Mouse (Mus musculus) midbrain, embryonic 10.5 days (tissue): ENCODE results near the gene Rabgef1. TPM values are rescaled to one million over a fixed set of nuclear protein-coding genes. Genes with fewer than 3 reads are reported as not detected.

Source experiments
- DNase-seq: peaks from one replicate; pipeline ENCODE4 v3.0.0-alpha.2; 2017; ENCODE audit warnings: low spot score
- H3K27ac ChIP-seq: fragments of 300-500 bp; sonication (generic); replicated peaks from 2 replicates; pipeline ENCODE4 v1.5.1; 2016; ENCODE audit warnings: mild to moderate bottlenecking
- H3K27me3 ChIP-seq: fragments of 300-500 bp; sonication (generic); 2 replicates; pipeline ENCODE4 v1.6.1; 2016; ENCODE audit warnings: low read depth, mild to moderate bottlenecking; ENCODE audit not compliant: poor library complexity, severe bottlenecking
- H3K36me3 ChIP-seq: fragments of 300-500 bp; sonication (generic); 2 replicates; pipeline ENCODE4 v1.6.1; 2016; ENCODE audit warnings: mild to moderate bottlenecking, moderate library complexity
- H3K4me1 ChIP-seq: fragments of 300-500 bp; sonication (generic); 2 replicates; pipeline ENCODE4 v1.6.1; 2016
- H3K4me3 ChIP-seq: fragments of 300-500 bp; sonication (generic); 2 replicates; pipeline ENCODE4 v1.5.1; 2016; ENCODE audit warnings: mild to moderate bottlenecking, moderate library complexity
- H3K9me3 ChIP-seq: fragments of 300-500 bp; sonication (generic); replicated peaks from 2 replicates; pipeline ENCODE4 v1.6.1; 2016; ENCODE audit warnings: mild to moderate bottlenecking
- WGBS: fragments of 180-500 bp; shearing (Covaris S2); methylation state at CpG from one replicate; pipeline ENCODE4 v1.1.7; 2016; 5-methylcytosine and 5-hydroxymethylcytosine counted together
- polyA plus RNA-seq: library from polyadenylated mRNA; unstranded; fragments of >200 nt; fragmentation: Nextera tagmentation; extraction: Ambion mirVana; gene quantifications from 2 replicates; pipeline ENCODE4 v1.2.1, GENCODE M21; 2016

Gene Rabgef1
- polyA plus RNA-seq, 1 experiment from 2014 or later, result 25.0 TPM

- H3K4me1 ChIP-seq, result no peaks in the 10 kb centered on the region
- no peak for DNase-seq
- no peaks in the 10 kb centered on the region for H3K9me3 ChIP-seq
- H3K27me3 ChIP-seq, result no peaks in the 10 kb centered on the region
- no peak overlapping the region for H3K27ac ChIP-seq
- H3K36me3 ChIP-seq, result no peaks in the 10 kb centered on the region
- H3K4me3 ChIP-seq, result no peak overlapping the region
- 93% methylated on average over 6 of the region's 6 CpGs for WGBS
Observed at GRCm38 (mm10) chr5:130181740-130182540, 10.3 kb downstream of the Rabgef1 start.

DNA sequence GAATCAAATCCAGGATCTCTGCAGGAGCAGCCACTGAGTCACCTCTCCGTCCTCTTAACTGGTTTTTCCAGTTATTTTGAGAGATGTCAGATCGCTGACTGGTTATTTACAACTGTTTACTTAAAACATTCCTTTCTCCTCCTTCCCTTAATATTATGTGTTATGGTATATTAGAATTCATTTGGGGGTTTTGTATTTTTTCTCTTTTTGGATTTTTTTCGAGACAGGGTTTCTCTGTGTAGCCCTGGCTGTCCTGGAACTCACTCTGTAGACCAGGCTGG lies 10.9 kb downstream of the Rabgef1 start:
- no peak overlapping the region for H3K4me3 ChIP-seq
- DNase-seq, result no peak
- H3K4me1 ChIP-seq, result peaks cover 4% of the 10 kb centered on the region; the same call in 1 of the 2 replicates
- H3K27ac ChIP-seq, result no peak overlapping the region
- H3K36me3 ChIP-seq, result peaks cover 2% of the 10 kb centered on the region; the same call in 1 of the 2 replicates
- H3K27me3 ChIP-seq, result no peaks in the 10 kb centered on the region
- WGBS, result 90% methylated on average over 3 of the region's 3 CpGs
- no peaks in the 10 kb centered on the region for H3K9me3 ChIP-seq

GRCm38 (mm10) chr5:130184193-130184856 lies 12.7 kb downstream of the Rabgef1 start:
- Histone ChIP-seq H3K9me3 (no peaks in the 10 kb centered on the region), H3K4me3 (no peak overlapping the region), H3K36me3 (peaks cover 18% of the 10 kb centered on the region), H3K4me1 (peaks cover 5% of the 10 kb centered on the region; the same call in 1 of the 2 replicates), H3K27me3 (no peaks in the 10 kb centered on the region), H3K27ac (no peak overlapping the region)
- WGBS, result 88% methylated on average over 9 of the region's 9 CpGs
- no peak for DNase-seq

DNA sequence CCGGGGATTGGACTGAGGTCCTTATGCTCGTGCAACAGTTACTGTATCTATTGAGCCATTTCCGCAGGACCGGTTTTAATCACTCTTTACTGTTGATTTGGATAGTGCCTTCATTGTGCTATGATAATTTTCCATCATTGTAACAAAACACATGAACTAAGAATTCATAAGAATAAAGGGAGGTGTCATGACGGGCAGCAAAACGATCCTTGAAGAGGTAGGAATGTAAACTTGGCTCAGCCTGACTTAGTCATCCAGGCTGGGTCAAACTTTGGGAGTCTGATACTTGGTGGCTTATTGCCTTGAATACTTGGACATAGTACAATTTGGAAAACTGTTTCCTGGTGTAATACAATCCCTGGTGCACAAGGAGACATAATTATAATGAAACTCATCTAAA lies 13.7 kb downstream of the Rabgef1 start:
- no peak overlapping the region for H3K27ac ChIP-seq
- peaks cover 28% of the 10 kb centered on the region for H3K36me3 ChIP-seq
- no peaks in the 10 kb centered on the region for H3K9me3 ChIP-seq
- WGBS, result 88% methylated on average over 6 of the region's 6 CpGs
- no peaks in the 10 kb centered on the region for H3K27me3 ChIP-seq
- peaks cover 5% of the 10 kb centered on the region; the same call in 1 of the 2 replicates for H3K4me1 ChIP-seq
- no peak for DNase-seq
- H3K4me3 ChIP-seq, result no peak overlapping the region

DNA sequence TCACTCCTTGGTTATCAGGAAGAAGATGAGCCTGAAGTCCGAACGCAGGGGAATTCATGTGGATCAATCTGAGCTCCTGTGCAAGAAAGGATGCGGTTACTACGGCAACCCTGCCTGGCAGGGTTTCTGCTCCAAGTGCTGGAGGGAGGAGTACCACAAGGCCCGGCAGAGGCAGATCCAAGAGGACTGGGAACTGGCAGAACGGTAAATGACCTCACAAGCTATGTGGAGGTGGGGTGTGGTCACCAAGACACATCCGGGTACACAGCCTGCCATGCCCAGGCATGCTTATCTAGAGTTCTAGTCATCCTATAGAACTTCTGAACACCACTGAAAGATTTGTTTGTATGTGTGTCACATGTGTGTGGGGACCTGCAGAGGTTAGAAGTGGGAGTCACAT lies 15.8 kb downstream of the Rabgef1 start:
- WGBS, result 54% methylated on average over 7 of the region's 7 CpGs
- Histone ChIP-seq H3K4me3 (no peak overlapping the region), H3K27ac (no peak overlapping the region), H3K9me3 (no peaks in the 10 kb centered on the region), H3K36me3 (peaks cover 49% of the 10 kb centered on the region), H3K4me1 (peaks cover 5% of the 10 kb centered on the region; the same call in 1 of the 2 replicates), H3K27me3 (no peaks in the 10 kb centered on the region)
- DNase-seq, result peak; percentile 19

DNA sequence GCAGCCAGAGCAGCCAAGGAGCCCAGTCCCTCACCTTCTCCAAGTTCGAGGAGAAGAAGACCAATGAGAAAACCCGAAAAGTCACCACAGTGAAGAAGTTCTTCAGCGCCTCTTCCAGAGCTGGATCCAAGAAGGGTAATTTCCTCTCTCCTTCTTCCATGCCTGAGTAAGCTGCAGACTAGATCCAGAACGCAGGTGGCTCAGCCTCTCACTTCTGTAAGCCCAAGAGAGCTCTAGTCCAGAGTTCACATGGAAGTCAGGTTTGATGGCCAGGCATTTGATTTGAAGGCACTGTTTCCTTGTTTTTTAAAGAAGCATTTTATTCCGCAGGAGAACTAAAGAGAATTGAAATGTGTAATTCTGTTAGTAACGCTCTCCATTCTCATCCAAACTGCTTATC lies 19.3 kb downstream of the Rabgef1 start:
- Histone ChIP-seq H3K27me3 (no peaks in the 10 kb centered on the region), H3K4me1 (peaks cover 5% of the 10 kb centered on the region; the same call in 1 of the 2 replicates), H3K4me3 (no peak overlapping the region), H3K9me3 (no peaks in the 10 kb centered on the region), H3K27ac (no peak overlapping the region), H3K36me3 (peaks cover 79% of the 10 kb centered on the region)
- DNase-seq, result no peak
- WGBS, result 92% methylated on average over 6 of the region's 6 CpGs

DNA sequence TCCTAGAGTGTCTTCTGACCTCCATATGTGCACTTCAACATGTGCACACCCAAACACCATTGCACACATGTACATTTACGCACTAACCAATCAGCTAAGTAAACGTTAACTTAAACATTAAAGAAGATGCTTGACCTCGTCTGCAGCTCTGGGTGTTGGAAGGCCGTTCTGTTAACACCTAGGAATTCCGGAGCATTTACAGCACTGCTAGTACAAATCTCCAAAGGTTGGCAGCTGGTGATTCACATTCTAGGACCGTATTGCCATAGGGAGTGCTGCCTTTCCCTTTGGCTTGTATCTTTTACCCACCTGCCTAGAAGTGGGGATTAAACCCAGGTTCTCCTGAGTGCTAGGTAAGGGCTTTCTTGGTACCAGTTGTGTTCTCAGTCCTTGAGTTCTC lies 20.3 kb downstream of the Rabgef1 start:
- Histone ChIP-seq H3K4me3 (no peak overlapping the region), H3K27ac (no peak overlapping the region), H3K9me3 (no peaks in the 10 kb centered on the region), H3K36me3 (peaks cover 79% of the 10 kb centered on the region), H3K4me1 (peaks cover 5% of the 10 kb centered on the region; the same call in 1 of the 2 replicates), H3K27me3 (no peaks in the 10 kb centered on the region)
- no peak for DNase-seq
- WGBS, result 93% methylated on average over 6 of the region's 6 CpGs

DNA sequence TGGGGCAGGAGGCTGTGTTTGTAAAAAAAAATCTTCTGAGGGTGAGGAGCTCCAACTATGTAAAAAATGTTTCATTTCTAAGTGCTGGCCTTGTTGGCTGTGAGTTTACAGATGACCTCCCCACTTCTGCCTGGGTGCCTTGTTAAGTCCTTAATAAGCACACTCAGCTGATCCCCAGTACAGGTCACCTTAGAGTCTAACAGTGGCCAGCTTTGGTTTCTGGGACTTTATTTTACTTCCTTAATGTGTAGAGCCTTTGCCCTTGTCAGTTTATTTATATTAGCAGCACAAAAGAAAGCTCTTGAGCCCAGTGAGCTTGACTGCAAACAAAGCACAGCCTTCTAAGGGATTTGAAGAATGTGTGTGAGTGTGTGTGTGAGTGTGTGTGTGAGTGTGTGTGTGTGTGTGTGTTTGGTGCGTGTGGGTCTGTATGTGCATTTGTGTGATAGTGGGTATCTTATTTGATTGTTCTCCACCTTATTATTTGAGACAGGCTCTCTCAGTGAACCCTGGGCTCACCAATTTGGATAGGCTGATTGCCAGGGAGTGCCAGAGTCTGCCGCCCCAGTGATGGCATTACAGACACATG lies 20.9 kb downstream of the Rabgef1 start:
- no peak for DNase-seq

GRCm38 (mm10) chr5:130193760-130194159 lies 22.2 kb downstream of the Rabgef1 start:
- H3K27ac ChIP-seq, result no peak overlapping the region
- DNase-seq, result no peak
- H3K4me3 ChIP-seq, result no peak overlapping the region
- H3K36me3 ChIP-seq, result peaks cover 85% of the 10 kb centered on the region
- H3K4me1 ChIP-seq, result no peaks in the 10 kb centered on the region
- H3K27me3 ChIP-seq, result no peaks in the 10 kb centered on the region
- no peaks in the 10 kb centered on the region for H3K9me3 ChIP-seq
- WGBS, result 92% methylated on average over 3 of the region's 3 CpGs

More for the DNA sequence above, 20.9 kb downstream of the Rabgef1 start:
- Histone ChIP-seq H3K27me3 (no peaks in the 10 kb centered on the region), H3K36me3 (peaks cover 83% of the 10 kb centered on the region), H3K4me3 (no peak overlapping the region), H3K9me3 (no peaks in the 10 kb centered on the region), H3K27ac (no peak overlapping the region), H3K4me1 (peaks cover 2% of the 10 kb centered on the region; the same call in 1 of the 2 replicates)
- WGBS, result 72% methylated on average over 2 of the region's 2 CpGs

DNA sequence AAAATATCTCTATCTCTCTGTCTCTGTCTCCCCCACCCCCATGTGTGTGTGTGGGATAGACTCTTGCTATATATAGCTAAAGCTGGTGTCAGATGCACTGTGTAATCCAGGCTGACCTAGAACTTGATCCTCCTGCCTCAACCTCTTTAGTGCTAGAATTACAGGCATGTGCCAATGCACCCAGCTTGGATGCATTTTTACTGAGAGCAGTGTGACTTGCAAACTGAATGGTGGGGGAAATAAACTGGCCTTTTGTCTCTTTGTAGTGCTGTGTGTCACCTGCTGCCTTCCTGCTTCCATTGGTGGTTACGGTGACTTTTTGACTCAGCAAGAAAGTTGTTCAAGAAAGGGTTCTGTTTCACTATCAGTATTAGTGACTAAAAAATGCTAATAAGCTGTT lies 24.7 kb downstream of the Rabgef1 start:
- Histone ChIP-seq H3K27me3 (no peaks in the 10 kb centered on the region), H3K9me3 (no peaks in the 10 kb centered on the region), H3K4me1 (no peaks in the 10 kb centered on the region), H3K4me3 (no peak overlapping the region), H3K27ac (no peak overlapping the region), H3K36me3 (peaks cover 82% of the 10 kb centered on the region)
- DNase-seq, result no peak
- 91% methylated on average over 1 of the region's 1 CpGs for WGBS

DNA sequence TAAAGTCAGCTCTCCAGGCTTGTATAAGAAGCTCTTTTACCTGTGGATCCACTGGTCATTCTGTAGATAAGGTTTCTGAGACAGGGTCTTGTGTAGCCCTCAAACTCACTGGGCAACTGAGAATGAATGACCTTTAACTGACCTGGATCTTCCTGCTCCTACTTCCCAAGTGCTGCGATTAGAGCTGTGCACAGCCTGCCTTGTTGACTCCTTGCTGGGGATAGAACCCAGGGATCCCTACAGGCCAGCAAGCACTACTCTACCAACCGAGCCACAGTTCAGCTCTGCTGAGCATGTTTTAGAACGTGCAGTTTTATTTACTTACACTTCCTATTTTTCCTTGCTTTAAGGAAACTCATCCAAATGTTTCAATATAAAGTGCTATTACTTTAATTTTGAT lies 25.9 kb downstream of the Rabgef1 start:
- H3K27ac ChIP-seq, result no peak overlapping the region
- no peaks in the 10 kb centered on the region for H3K4me1 ChIP-seq
- 88% methylated on average over 3 of the region's 3 CpGs for WGBS
- H3K9me3 ChIP-seq, result no peaks in the 10 kb centered on the region
- peaks cover 79% of the 10 kb centered on the region for H3K36me3 ChIP-seq
- no peaks in the 10 kb centered on the region for H3K27me3 ChIP-seq
- DNase-seq, result no peak
- no peak overlapping the region for H3K4me3 ChIP-seq

GRCm38 (mm10) chr5:130197981-130198380 lies 26.4 kb downstream of the Rabgef1 start:
- Histone ChIP-seq H3K36me3 (peaks cover 79% of the 10 kb centered on the region), H3K9me3 (no peaks in the 10 kb centered on the region), H3K4me3 (no peak overlapping the region), H3K4me1 (no peaks in the 10 kb centered on the region), H3K27me3 (no peaks in the 10 kb centered on the region), H3K27ac (no peak overlapping the region)
- 92% methylated on average over 7 of the region's 7 CpGs for WGBS
- DNase-seq, result no peak
